Mouse (Mus musculus) liver, embryonic 14.5 days (tissue): Measurements from ENCODE around the gene Ddx31.

ENCODE experiments used
- CTCF ChIP-seq: IDR thresholded peaks from 2 replicates; pipeline ENCODE4 v1.5.1; 2016; ENCODE audit warnings: antibody characterized with exemption, low read depth, control low read depth
- EP300 ChIP-seq: IDR thresholded peaks from 2 replicates; pipeline ENCODE4 v1.6.1; 2016; ENCODE audit warnings: antibody characterized with exemption, low read depth

DNA sequence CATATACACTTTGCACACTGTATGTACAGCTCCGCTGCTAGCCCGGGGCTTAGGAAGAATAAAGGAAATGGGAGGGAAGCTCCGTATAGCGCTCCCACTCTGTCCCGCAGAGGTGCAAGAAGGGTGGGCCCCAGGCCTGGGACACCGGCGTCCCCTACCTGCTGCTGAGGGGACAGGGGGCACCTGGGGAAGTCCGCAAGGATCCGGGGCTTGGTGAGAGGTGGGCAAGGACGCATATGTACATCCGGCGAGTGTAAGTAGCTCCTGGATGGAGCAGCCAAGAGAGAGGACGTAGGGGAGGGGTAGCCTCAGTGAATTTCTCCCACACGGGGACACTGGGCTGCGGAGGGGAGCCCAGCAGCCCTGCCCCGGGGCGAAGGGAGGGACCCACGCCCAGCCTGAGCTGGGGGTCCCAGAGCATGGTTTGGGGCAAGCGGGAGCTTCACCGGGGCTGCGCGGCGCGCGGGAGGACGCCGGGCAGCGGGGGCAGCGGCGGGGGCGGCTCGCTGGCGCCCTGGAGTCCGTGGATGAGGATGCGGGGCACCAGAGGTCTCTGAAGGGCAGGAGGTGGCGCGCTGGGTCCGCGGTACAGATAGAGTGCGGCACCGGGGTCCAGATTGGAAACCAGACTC lies 69.1 kb downstream of the Ddx31 start:
- TF ChIP-seq CTCF = no peak
- no peak for TF ChIP-seq EP300
